Mouse (Mus musculus): ENCODE results near the gene Nradd.

GRCm38 (mm10) chr9:110633882-110634281 lies 9.6 kb upstream of the Nradd start:
- TF ChIP-seq CTCF (IDR thresholded peaks at IDR 0.05; ENCODE audit: control insufficient read depth, insufficient read depth, insufficient replicate concordance, low read depth, low read length) (no peak), POLR2A (IDR thresholded peaks at IDR 0.05; ENCODE audit: control insufficient read depth, low read depth, low read length) (no peak)
